Mouse (Mus musculus): ENCODE data around the gene Uchl4.

DNA sequence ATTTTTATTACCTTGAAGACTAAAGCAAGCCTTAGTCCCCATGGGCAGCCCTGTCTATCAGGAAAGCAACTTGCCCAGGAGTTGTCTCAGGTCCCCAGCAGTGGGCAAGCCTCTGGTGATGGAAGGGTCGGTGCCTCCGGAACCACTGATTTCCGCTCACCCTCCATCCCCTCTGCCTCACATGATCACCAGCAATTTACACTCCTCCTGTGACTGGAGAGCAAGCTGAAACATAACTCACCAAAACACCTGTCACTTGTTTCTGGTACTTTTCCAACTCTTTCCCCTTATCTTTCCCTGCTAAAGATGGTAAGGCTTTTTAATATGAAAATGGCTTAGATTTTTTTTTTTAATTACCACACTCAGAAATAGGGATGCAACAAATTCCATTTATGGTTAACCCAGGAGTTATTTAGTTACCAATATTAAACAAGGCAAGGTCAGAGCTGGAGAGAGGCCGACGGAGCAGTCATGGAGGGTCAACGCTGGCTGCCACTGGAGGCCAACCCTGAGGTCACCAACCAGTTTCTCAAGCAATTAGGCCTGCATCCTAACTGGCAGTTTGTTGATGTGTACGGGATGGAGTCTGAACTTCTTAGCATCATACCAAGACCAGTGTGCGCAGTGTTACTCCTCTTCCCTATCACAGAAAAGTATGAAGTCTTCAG is at the start of gene Uchl4:
- no peak for TF ChIP-seq CTCF (IDR thresholded peaks at IDR 0.05; ENCODE audit: low read depth, low read length)
- no peak for TF ChIP-seq TAL1 (conservative IDR thresholded peaks at IDR 0.05; ENCODE audit: low read depth, low read length)
